Mouse (Mus musculus): ENCODE measurements at regions not wholly inside any gene's neighbourhood (a gene's known extent, or its start where the extent isn't known, plus 50 kb on each side); places are given as distances from the start of the nearest gene placed in this dataset.

- TF ChIP-seq POLR2A (IDR thresholded peaks at IDR 0.05; ENCODE audit: borderline replicate concordance, low read depth, low read length) (no peak), CTCF (IDR thresholded peaks at IDR 0.05; ENCODE audit: low read depth, low read length) (no peak)
Observed at GRCm38 (mm10) chr8:26559196-26559595, 417.9 kb upstream of the Zfp703 start.
